Mouse (Mus musculus) embryonic facial prominence, embryonic 10.5 days (tissue): ENCODE data around the gene Khdc1a. TPM values are rescaled to one million over a fixed set of nuclear protein-coding genes. Genes with fewer than 3 reads are reported as not detected.
"Not testable (repeated sequence)": the region's sequence is repeated elsewhere in the genome, so short reads cannot be mapped to it uniquely, and the experiment has no call there.

Experiments
- DNase-seq: peaks from one replicate; pipeline ENCODE4 v3.0.0-alpha.2; 2017; ENCODE audit warnings: low spot score
- H3K27ac ChIP-seq: fragments of 300-500 bp; sonication (generic); replicated peaks from 2 replicates; pipeline ENCODE4 v1.5.1; 2016; ENCODE audit warnings: mild to moderate bottlenecking
- H3K27me3 ChIP-seq: fragments of 300-500 bp; sonication (generic); replicated peaks from 2 replicates; pipeline ENCODE4 v1.6.1; 2016; ENCODE audit warnings: low read depth, mild to moderate bottlenecking; ENCODE audit not compliant: poor library complexity, severe bottlenecking
- H3K36me3 ChIP-seq: fragments of 300-500 bp; sonication (generic); replicated peaks from 2 replicates; pipeline ENCODE4 v1.6.1; 2016; ENCODE audit warnings: mild to moderate bottlenecking, moderate library complexity
- H3K4me1 ChIP-seq: fragments of 300-500 bp; sonication (generic); 2 replicates; pipeline ENCODE4 v1.6.1; 2016
- H3K4me3 ChIP-seq: fragments of 300-500 bp; sonication (generic); 2 replicates; pipeline ENCODE4 v1.5.1; 2016; ENCODE audit warnings: mild to moderate bottlenecking, moderate library complexity
- H3K9me3 ChIP-seq: fragments of 300-500 bp; sonication (generic); 2 replicates; pipeline ENCODE4 v1.6.1; 2016; ENCODE audit warnings: mild to moderate bottlenecking
- WGBS: fragments of 180-500 bp; shearing (Covaris S2); methylation state at CpG from one replicate; pipeline ENCODE4 v1.1.7; 2016; 5-methylcytosine and 5-hydroxymethylcytosine counted together
- polyA plus RNA-seq: library from polyadenylated mRNA; unstranded; fragments of >200 nt; fragmentation: Nextera tagmentation; extraction: Ambion mirVana; gene quantifications from 2 replicates; pipeline ENCODE4 v1.2.1, GENCODE M21; 2016

Gene Khdc1a
- polyA plus RNA-seq, result not detected in 2 replicates

DNA sequence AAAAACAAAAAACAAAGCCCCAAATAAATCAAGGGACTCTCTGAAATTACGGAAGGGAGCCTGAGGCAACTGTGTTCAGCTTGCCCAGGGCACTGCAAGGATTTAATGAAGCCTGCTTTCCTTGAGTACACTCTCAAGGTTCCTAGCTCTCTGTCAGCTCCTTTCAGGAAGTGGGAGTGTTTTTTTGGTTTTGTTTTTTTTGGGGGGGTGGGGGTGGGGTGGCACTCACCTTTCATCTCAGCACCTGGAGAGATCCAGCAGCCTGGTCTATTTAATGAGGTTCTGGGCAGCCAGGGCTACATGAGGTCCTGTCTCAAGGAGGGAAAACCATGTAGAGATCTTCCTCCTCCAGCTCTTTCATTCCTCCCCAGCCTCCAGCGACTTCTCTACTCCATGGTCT lies at the start of gene Khdc1a:
Gene Khdc1a, plus strand, starts transcription at position 301 of the 400 bp plus-strand sequence.
- DNase-seq, result no peak
- Histone ChIP-seq H3K36me3 (no peaks in the 10 kb centered on the region), H3K4me1 (no peaks in the 10 kb centered on the region), H3K27ac (no peak within 1 kb of the TSS), H3K27me3 (no peaks in the 10 kb centered on the region), H3K9me3 (no peaks in the 10 kb centered on the region), H3K4me3 (no peak within 1 kb of the TSS)
- 74% methylated on average over 2 of the region's 2 CpGs for WGBS

DNA sequence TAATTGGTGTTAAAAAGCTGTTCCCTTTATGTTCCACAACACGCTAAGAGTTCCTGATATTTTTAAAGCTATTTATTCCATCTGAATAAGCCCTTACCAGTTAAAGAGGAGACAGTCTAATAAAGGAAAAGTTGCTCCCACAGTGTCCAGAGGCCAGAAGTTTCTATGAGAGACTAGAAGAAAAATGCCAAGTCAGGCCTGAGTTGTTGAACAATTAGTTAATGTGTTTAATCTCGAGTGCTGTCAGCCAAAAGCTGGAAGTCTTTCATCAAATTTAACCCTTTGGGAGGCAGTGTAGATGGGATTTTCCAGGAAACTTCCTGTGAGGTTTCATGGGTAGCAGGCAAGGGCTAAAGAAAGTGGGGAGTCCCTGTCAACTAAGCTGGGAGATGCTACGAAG lies 49.6 kb upstream of the Khdc1a start:
- Histone ChIP-seq H3K27ac (no peak overlapping the region), H3K4me1 (no peaks in the 10 kb centered on the region), H3K36me3 (no peaks in the 10 kb centered on the region), H3K4me3 (no peak overlapping the region), H3K27me3 (no peaks in the 10 kb centered on the region), H3K9me3 (no peaks in the 10 kb centered on the region)
- DNase-seq, result no peak
- WGBS, result 60% methylated on average over 3 of the region's 3 CpGs

DNA sequence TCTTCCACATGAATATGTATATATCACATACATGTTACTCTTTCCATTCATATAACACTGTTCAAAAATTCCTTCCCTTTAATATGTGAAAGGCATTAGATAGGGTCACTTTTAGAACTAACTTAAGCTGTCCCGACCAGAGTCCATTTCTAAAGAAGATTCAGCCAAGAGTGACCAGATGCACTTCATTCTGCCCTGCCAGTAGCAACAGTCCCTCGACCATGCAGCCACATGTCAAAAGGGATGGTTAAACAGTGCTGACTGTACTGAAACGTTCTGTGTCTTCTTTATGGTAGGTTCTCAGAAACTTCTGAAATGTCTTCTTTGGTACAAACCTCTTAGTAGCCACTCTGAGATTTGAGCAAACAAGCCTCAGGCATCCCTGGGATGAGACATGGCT lies 47.8 kb upstream of the Khdc1a start:
- no peaks in the 10 kb centered on the region for H3K4me1 ChIP-seq
- DNase-seq, result no peak
- H3K4me3 ChIP-seq, result no peak overlapping the region
- no peaks in the 10 kb centered on the region for H3K36me3 ChIP-seq
- no peak overlapping the region for H3K27ac ChIP-seq
- no peaks in the 10 kb centered on the region for H3K9me3 ChIP-seq
- 89% methylated on average over 3 of the region's 3 CpGs for WGBS
- H3K27me3 ChIP-seq, result no peaks in the 10 kb centered on the region

- DNase-seq, result no peak
- WGBS, result 81% methylated on average over 3 of the region's 3 CpGs
- Histone ChIP-seq H3K36me3 (no peaks in the 10 kb centered on the region), H3K27me3 (no peaks in the 10 kb centered on the region), H3K27ac (no peak overlapping the region), H3K4me1 (no peaks in the 10 kb centered on the region), H3K9me3 (no peaks in the 10 kb centered on the region), H3K4me3 (no peak overlapping the region)
Observed at GRCm38 (mm10) chr1:21304174-21304573, 45.3 kb upstream of the Khdc1a start.

DNA sequence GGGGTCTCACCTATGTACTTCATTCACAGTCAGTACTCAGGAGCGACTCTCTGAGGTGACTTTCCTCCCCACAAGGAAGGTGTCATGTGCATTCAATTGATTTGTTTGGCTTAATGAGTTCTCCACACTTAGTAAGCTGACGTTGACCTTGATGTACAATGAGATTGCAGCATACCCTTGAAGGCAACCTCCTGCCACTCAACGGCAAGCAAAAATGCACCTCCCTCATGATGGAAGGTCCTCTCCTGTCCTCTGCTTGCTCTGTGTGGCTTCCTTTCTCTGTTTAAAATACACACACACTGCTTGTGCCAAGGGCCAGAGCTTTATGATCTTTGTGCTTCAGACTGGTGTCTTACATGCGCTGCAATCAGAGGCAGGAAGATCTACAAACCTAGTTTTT lies 44.8 kb upstream of the Khdc1a start:
- WGBS, result 85% methylated on average over 4 of the region's 4 CpGs
- DNase-seq, result no peak
- Histone ChIP-seq H3K36me3 (no peaks in the 10 kb centered on the region), H3K4me1 (no peaks in the 10 kb centered on the region), H3K27me3 (no peaks in the 10 kb centered on the region), H3K4me3 (no peak overlapping the region), H3K9me3 (no peaks in the 10 kb centered on the region), H3K27ac (no peak overlapping the region)

DNA sequence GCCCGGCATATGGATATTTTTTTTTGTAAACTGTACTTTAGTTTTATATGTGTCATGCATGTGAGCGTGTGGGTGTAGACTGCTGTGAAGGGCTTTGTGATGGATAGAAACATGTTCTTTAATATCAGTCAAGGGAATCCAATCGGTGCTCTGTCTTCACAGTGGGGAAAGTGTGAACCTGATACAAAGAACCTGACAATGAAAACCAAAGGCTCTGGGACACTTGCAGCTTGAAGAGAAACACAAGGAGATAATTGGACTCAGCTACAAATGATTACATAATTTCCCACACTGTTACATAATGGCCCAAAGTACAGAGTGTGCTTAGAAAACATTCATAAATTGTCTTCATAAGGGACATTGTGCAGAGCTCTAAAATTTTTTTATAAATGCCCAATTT lies 44.0 kb upstream of the Khdc1a start:
- Histone ChIP-seq H3K9me3 (no peaks in the 10 kb centered on the region), H3K27me3 (no peaks in the 10 kb centered on the region), H3K4me1 (no peaks in the 10 kb centered on the region), H3K4me3 (no peak overlapping the region), H3K27ac (no peak overlapping the region), H3K36me3 (no peaks in the 10 kb centered on the region)
- no peak for DNase-seq
- WGBS, result 89% methylated on average over 3 of the region's 3 CpGs

DNA sequence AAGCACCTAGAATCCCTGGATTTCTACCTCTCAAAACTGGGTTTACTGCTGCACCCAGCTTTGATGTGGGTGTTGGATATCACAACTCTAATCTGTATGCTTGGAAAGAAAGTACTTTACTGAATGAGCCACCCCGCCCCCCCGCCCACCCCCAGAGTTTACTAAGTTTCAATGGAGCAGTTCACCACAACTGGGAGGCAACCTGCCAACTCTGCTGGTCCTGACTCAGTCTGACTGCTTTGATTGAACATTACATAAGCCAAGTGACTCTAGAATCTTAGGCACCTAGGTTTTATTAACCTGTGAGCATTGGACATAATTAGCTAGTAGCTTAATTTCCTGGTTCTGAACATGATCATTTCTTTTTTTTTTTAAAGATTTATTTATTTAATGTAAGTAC lies 35.1 kb upstream of the Khdc1a start:
- H3K27ac ChIP-seq, result no peak overlapping the region
- H3K4me3 ChIP-seq, result no peak overlapping the region
- WGBS, result 80% methylated on average over 2 of the region's 2 CpGs

GRCm38 (mm10) chr1:21315756-21316155 lies 33.7 kb upstream of the Khdc1a start:
- H3K4me1 ChIP-seq, result no peaks in the 10 kb centered on the region
- no peaks in the 10 kb centered on the region for H3K36me3 ChIP-seq
- no peak overlapping the region for H3K4me3 ChIP-seq
- no peak overlapping the region for H3K27ac ChIP-seq
- no peaks in the 10 kb centered on the region for H3K27me3 ChIP-seq
- WGBS, result 87% methylated on average over 2 of the region's 2 CpGs
- no peaks in the 10 kb centered on the region for H3K9me3 ChIP-seq
- no peak for DNase-seq

More for the DNA sequence above, 35.1 kb upstream of the Khdc1a start:
- Histone ChIP-seq H3K36me3 (no peaks in the 10 kb centered on the region), H3K4me1 (no peaks in the 10 kb centered on the region), H3K27me3 (no peaks in the 10 kb centered on the region), H3K9me3 (no peaks in the 10 kb centered on the region)
- DNase-seq, result no peak

- Histone ChIP-seq H3K27ac (no peak overlapping the region), H3K4me1 (no peaks in the 10 kb centered on the region), H3K4me3 (no peak overlapping the region), H3K36me3 (no peaks in the 10 kb centered on the region), H3K27me3 (no peaks in the 10 kb centered on the region), H3K9me3 (no peaks in the 10 kb centered on the region)
- DNase-seq, result no peak
- 85% methylated on average over 2 of the region's 2 CpGs for WGBS
Observed at GRCm38 (mm10) chr1:21316305-21316704, 33.1 kb upstream of the Khdc1a start.

DNA sequence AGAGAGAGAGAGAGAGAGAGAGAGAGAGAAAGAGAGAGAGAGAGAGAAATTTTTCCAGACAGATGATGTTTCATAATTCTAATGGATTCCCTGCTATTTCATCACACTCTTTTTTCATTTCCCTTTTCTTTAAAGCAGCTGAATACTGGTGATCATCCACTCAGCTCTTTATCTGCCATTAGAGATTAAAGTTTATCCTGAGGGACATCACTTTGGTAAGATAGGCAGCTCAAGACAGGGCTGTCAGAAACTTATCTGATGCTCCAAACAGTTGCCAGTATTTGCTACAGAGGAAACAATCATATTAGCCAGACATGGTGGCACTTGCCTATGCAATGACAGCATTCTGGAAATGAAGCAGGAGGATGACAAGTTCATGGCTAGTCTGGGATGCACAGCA lies 31.2 kb upstream of the Khdc1a start:
- Histone ChIP-seq H3K9me3 (no peaks in the 10 kb centered on the region), H3K4me3 (no peak overlapping the region), H3K27me3 (no peaks in the 10 kb centered on the region), H3K27ac (no peak overlapping the region), H3K36me3 (no peaks in the 10 kb centered on the region), H3K4me1 (no peaks in the 10 kb centered on the region)
- no peak for DNase-seq

DNA sequence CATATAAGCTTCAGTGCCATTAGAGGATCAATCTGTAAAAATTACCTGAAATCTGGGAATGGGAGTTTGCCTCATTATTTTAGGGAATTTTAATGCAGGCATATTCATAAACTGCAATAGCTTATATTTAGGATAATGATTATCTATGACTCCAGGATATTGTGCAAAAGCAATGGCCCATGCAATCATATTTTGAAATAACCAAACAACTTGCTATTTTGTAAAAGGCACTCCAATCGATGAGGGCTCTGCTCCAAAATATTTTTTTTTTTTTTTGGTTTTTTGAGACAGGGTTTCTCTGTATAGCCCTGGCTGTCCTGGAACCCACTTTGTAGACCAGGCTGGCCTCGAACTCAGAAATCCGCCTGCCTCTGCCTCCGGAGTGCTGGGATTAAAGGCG lies 29.2 kb upstream of the Khdc1a start:
- not testable (repeated sequence) for DNase-seq, H3K27ac ChIP-seq, H3K27me3 ChIP-seq, H3K9me3 ChIP-seq, H3K4me1 ChIP-seq, H3K36me3 ChIP-seq, H3K4me3 ChIP-seq
- 91% methylated on average over 5 of the region's 5 CpGs for WGBS

GRCm38 (mm10) chr1:21321656-21322055 lies 27.8 kb upstream of the Khdc1a start:
- no peak overlapping the region for H3K4me3 ChIP-seq
- no peaks in the 10 kb centered on the region for H3K36me3 ChIP-seq
- no peaks in the 10 kb centered on the region for H3K4me1 ChIP-seq
- no peaks in the 10 kb centered on the region for H3K9me3 ChIP-seq
- WGBS, result 95% methylated on average over 1 of the region's 1 CpGs
- no peaks in the 10 kb centered on the region for H3K27me3 ChIP-seq
- H3K27ac ChIP-seq, result no peak overlapping the region
- no peak for DNase-seq

- no peaks in the 10 kb centered on the region for H3K36me3 ChIP-seq
- 83% methylated on average over 1 of the region's 1 CpGs for WGBS
- DNase-seq, result no peak
Observed at GRCm38 (mm10) chr1:21323996-21324574, 25.4 kb upstream of the Khdc1a start.

GRCm38 (mm10) chr1:21324633-21325032 lies 24.8 kb upstream of the Khdc1a start:
- Histone ChIP-seq H3K27me3 (no peaks in the 10 kb centered on the region), H3K27ac (no peak overlapping the region), H3K9me3 (no peaks in the 10 kb centered on the region), H3K4me1 (no peaks in the 10 kb centered on the region), H3K4me3 (no peak overlapping the region), H3K36me3 (no peaks in the 10 kb centered on the region)
- WGBS, result 88% methylated on average over 1 of the region's 1 CpGs
- DNase-seq, result no peak

More at GRCm38 (mm10) chr1:21323996-21324574, 25.4 kb upstream of the Khdc1a start:
- no peaks in the 10 kb centered on the region for H3K9me3 ChIP-seq
- H3K27ac ChIP-seq, result no peak overlapping the region
- no peak overlapping the region for H3K4me3 ChIP-seq
- H3K4me1 ChIP-seq, result no peaks in the 10 kb centered on the region
- H3K27me3 ChIP-seq, result no peaks in the 10 kb centered on the region
